Mouse (Mus musculus) gastrocnemius, adult 18-20 months (tissue): ENCODE measurements at regions not wholly inside any gene's neighbourhood (a gene's known extent, or its start where the extent isn't known, plus 50 kb on each side); places are given as distances from the start of the nearest gene placed in this dataset.

Source experiments
- DNase-seq: peaks from one replicate; pipeline ENCODE4 v3.0.0; 2021; ENCODE audit warnings: low spot score

DNA sequence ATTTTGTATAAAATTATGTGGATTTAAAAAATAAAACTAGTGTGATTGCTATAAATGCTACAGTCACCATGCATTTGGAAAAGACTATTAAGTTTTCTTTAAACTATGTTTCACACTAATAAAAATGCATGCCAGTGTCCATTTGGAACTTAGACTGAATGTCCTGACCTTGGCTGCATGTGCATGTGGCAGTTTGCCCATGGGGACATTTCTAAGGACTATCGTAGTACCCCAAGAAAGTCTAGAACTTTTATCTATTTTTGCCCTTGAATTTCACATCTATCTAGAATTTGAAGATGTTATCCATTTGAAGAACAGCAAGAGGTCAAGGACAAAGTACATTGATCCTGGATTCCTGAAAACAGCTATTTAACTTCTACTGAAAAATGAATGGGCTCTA lies 745.9 kb downstream of the Tmem182 start:
- no peak for DNase-seq

DNA sequence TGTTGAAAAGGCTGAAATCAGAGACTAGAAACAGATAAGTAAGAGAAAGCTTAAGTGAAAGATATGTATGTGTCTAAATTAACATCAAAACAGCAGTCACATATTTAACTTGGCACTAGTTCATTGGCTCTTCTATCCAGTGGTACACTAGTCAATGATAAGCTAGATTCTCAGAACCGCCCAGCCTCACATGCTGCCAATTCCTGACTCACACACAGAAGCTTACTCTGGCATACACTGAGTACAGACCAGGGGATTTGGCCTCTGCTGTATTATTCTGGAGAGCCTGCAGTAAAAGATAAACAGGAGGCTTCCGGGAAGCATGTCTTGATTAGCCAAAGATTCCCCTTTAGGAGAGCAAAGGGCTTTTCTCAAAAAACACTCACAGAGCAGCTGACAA lies 750.2 kb downstream of the Tmem182 start:
- DNase-seq = no peak

DNA sequence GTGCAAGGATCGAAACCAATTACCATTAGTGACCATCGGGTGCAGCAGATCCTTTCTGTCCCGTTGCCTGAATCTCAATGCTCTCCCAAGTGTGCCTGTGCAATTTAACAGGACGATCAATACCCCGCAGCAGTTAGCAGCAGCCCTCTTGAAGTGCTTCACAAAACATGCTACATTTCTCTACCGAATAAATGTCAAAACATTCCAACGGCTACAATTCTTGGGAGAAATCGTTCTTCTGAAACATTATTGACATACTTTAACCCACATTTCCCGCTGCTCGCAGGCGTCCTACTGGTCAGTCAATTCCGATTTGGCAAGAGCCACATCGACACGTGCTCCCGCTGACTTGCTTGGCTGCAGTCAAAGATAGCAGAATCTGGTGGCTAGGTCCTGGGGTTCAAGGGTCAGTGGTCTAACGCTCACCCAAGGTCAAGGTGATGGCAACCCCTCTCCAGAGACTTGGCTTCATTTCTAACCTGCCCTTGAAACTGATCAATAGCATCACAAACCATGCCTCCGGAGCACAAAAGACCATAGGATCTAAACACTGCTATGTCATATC lies 753.8 kb downstream of the Tmem182 start:
- no peak for DNase-seq

DNA sequence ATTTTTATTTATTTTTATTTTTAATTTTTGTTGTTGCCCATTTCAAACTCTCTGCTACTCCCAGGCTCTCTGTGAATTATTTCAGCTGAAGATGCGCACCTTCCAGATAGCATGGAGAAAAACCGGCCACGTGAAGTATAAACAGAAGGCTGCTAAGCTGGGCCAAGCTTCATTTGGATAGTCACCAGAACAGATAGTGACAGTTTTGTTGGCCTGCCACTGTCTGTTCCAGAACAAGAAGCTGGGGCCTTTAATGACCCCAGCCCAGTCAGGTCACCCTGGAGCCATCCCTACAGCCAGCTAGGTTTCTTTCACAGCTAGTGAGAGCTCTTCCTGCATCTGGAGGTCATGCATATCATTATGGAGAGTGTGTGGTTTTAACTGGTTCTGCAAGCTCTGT lies 754.6 kb downstream of the Tmem182 start:
- no peak for DNase-seq

DNA sequence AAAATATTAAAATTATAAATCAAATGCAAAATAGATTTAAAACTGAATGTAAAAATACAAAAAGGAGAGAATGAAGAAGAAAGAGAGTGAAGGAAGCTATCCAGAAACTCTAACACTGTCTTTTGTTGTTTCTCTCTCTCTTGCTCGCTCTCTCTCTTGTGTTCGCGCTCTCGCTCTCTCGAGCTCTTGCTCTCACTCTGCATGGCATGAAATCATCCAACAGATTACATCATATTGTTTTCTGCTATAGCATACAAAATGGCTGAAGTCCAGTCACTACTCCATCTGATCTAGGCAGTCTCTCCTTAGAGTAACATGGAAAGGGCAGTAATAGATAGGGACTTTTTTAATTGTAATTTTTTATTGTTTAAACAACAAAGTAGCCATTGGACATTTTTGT lies 798.1 kb downstream of the Tmem182 start:
- no peak for DNase-seq

DNA sequence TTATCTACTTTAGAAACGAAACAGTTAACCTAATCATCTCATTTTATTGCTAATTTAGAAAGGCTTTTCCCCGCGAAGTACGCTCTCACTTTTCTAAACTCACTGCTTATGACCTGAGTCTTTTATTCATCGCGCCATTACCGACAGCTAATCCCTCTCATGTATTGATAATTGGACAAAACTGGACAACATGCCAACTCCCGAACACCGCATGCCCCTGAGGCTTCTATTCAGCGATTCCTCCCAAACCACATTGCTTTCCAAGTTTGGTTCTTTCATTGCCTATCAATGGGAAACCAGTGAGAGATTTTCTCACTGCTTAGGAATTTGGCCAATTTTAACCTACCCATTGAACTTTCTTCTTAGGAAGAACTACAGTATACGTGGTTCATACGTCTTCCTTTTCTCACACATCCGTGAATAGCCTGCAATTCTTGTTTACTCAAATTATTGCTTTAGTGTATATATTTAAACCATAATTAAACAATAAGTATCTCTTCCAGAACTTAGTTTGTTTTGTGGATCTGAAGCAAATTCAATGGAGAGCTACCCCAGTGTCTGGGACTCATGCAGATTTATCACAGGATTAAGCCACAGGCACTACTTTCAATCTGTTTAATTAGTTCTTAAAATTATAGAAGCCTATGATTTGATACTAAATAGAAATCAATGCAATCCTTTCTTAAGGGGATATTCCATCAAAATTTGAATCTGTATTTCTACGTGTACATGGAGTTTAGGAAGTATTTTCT lies 799.8 kb downstream of the Tmem182 start:
- DNase-seq = no peak

DNA sequence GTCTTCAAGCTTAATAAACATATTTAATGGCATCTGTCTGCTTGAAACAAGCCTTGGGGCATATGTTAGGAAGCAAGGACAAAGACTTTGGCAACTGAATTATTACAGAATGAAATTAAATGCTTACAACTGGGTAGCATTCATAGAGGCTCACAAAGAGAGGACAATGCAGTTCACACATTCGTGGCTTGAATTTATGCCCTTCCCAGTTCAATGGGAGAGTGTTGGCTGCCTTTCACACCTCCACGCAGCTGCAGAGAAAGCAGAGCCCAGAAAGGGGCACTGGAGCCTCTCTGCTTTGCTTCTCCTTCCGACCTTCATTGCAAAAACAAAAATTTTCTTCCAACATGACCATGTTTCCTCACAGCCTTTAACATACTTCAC lies 800.3 kb downstream of the Tmem182 start:
- no peak for DNase-seq

DNA sequence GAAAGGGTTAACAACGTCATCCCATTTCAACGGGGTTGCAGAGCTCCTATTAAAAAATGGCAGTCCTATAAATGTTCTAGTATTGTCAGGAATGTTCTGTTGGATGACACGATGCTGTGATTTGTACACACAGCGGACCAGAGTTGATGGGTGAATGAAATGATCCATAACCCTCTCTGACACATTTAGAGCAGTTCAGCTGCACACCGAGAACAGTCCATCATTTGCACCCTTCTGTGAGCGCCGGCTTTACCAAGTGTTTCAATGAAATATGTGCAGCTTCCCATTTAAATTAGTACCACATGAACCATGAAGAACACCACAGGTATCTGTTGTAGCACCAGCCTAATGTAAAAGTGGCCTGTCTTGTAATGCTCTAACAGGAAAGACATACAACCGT lies 805.4 kb downstream of the Tmem182 start:
- no peak for DNase-seq

DNA sequence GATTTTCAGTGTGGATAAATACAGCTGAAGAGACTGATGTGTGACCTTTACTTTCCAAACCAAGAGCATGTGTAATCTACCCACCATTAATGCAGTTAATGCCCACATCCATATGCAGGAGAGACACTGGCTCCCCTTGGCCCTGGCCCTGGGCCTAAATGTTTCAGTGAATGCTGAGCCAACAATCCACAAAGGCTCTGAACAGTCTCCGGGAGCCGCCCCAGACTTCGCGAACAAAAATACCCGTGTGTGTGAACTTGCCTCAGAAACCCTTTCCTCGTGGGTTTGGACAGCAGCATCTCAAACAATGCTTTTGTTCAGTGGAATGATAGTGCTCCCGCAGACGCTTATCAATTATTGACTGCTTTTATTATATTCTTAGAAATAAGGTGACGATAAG lies 846.4 kb downstream of the Tmem182 start:
- no peak for DNase-seq

DNA sequence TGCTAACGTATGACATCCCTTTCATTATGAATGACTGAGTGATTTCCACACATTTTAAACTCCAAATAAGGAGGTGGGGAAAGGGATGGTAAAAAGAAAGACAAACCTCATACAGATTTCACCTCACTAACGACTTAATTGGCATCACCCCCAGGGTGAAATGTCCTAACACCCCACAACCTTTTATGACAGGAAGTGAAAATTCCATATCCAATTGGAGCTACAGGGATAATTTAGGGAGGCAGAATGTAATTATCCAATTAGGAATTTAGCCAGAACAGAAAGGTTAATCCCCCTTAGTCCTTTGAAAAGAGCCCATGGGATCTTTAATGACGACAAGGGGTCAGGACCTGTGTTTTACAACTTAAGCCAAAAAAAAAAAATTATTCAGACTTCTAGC lies 846.8 kb downstream of the Tmem182 start:
- no peak for DNase-seq

DNA sequence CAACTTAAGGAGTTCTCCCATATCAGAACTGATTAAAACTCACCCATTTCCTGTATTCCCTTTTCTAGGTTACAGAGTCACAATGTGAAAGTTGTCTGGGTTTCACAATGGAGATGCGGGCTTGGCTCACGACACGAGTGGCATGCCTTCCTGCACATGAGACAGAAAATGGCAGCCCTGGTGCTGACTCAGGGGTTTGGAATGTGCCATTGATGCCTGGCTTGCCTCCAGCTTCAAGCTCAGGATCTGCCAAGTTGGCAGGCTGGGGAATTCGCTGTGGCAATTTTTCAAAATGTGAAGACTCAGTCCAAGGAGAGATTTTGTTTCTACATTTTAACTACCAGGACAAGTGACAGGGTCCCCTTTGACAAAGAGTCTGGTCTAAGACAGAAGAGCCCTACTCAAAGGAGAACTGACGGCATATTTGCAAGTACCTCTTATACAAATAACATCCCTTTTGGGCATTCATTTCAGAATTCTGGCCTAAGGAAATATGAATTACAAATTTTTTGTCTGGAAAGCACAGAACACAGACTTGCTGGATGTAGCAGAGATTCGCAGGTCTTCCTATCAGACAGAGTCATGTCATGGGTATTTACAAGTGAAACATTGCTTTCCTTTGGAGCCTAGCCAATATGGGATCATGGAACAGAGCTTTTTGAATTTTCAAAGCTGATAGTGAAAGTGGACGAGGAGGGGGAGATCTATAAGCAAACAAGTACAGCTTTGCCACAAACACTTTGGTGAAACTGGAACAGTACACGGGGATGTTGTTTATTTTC lies 847.4 kb downstream of the Tmem182 start:
- DNase-seq = peak; percentile 18

DNA sequence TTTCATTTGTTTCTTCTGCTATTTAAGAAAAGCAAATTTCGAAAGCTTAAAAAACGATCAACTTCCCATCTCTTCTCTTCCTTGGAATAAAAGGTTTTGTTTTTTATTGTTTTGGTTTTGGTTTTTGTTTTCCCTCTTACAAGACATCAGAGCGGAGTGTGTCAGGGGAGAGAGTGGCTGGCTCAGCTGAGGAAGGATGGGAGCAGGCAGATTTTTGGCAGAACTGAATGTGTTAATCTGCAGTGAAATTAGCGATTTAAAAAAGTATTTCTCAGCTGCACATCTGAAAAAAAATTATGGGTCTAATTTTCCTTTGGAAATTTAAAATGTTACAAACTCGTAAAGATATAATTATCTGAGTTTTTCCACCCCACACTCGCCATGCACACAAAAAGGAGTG lies 868.7 kb downstream of the Tmem182 start:
- no peak for DNase-seq

DNA sequence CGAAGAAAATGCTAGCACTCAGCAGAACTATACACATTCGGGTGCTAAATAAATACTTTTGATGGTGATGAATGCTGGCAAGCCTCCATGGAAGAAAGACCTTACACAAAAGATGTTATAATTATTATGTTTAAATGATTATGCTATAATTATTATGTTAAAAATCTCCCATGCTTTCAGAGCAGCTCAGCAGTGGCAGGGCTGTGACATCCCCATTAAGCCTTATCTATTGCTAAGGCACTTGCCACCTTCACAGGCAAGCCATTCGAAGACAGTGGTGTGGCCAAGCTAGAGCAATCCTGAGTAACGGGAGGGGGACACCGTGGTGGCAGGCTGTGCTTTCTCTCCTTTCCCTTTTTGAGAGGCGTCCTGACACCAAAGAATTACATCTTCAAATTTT lies 869.9 kb downstream of the Tmem182 start:
- no peak for DNase-seq

DNA sequence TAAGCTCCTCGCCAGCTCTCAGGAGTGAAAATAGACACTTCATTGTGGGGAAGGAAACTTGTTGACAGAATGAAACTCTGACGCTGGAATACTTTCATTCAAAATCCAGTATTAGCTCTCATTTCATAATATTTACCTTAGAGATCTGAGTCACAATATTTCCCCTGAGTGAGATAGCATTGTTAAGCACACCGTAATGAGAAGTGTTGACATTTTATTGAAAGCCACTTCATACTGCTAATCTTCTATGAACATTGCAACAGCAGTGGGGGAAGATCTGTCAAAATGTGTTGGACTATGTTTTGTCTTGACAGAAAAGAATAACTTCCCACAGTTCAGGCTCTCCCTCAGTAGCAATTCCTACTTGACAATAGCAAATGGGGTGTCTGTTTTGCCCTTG lies 900.3 kb downstream of the Tmem182 start:
- no peak for DNase-seq

DNA sequence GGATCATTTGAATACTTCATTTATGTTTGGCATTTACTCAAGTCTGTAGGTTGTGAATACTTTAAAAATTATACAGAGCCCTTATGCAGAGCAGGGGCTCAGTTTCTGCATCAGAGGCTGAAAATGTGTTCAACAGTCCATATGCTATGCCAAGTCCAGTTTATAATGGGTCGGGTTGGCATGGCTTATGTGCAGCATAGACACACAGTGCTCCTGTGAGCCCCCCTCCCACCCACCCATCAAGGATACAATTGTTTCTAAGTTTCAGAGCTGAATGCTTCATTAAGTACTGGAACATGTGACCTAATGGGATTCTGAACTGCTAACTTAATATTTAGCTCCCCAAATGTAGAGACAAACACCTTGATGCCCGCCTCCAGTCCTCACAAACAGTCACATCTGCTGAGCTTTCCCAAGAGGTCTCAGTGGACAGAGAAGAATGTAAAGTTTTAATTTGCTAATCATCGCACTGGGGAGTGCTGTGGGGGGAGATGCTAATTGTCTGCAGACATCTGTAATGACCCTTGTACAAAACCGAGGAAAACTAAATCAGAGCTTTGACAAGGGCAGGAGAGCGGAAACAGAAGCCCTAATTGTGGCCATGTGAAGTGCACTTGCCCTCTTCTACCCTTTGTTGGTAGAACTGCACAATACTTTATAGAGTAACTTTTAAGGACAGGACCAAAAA lies 937.4 kb downstream of the Tmem182 start:
- DNase-seq = no peak

DNA sequence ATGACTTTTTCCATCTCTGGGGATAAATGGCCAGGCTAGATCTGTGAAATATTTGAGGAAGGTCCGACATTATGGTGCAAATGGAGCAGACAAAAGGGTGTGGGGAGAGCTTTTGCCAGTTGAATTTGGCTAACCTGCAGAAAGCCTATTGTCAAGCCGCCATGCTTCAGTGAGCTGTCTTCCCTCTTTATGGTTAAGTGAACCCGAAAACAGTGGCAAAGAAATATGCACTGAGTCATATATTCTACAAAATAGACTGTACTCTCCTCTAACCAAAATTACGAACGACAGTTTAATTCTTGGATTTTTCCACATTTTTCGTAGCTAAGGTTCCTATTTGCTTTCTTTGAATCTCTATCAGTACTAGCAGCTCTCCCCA lies 937.9 kb downstream of the Tmem182 start:
- DNase-seq = no peak

DNA sequence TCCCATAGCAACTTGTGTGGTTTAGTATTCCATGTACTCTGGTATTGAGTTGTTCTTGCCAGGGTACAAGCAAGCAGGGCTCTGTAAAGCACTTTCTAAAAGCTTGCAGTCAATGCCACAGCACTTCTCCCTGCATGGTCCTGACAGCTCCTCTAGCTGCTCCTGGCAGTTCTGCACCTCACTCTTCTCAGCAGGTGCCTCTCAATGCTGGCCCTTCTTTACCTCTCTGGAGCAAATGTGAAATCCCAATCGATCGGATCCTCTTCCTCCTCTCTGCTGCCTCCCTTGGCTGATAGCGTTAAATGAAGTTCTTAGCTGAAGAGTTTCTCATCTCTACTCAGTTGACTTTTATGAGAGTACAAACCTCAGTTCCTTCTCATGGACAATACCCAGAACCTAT lies 939.1 kb downstream of the Tmem182 start:
- no peak for DNase-seq

DNA sequence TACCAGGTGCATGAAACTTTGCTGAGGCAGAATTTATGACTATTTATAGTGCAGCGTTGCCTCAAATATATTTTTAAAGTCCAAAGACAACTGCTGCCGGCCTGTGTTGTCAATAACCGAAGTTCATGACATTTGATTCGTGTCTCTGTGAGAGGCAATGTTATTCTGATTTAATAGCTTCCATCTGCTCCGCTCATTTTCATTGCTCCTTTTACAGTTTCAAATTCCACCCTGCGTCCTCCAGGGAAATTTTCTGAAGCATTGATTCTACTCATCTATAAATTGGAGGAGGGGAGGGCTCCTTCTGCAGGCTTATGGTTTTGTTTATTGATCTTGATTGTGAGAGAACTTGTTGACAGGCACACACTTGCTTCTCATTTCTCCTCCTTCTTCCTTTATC lies 936.2 kb upstream of the Pou3f3 start:
- no peak for DNase-seq
